Mouse (Mus musculus) testis, adult 2 months (tissue): Measurements from ENCODE around the gene Zcwpw1.

Experiments
- CTCF ChIP-seq: fragments of 200-500 bp; IDR thresholded peaks from 2 replicates; pipeline ENCODE4 v1.5.1; 2012; ENCODE audit warnings: low read depth, mild to moderate bottlenecking, inconsistent platforms, low read length, moderate library complexity; ENCODE audit not compliant: control insufficient read depth, insufficient read depth, insufficient replicate concordance
- POLR2A ChIP-seq: fragments of 200-500 bp; IDR thresholded peaks from 2 replicates; pipeline ENCODE4 v1.6.1; 2012; ENCODE audit warnings: low read depth, mild to moderate bottlenecking, inconsistent platforms, low read length, moderate library complexity; ENCODE audit not compliant: control insufficient read depth

- TF ChIP-seq CTCF (no peak), POLR2A (no peak)
These were observed 48.1 kb upstream of the Zcwpw1 start for GRCm38 (mm10) chr5:137739471-137739870.
